Mouse (Mus musculus): Measurements from ENCODE around the gene Retreg1. TPM values are rescaled to one million over a fixed set of nuclear protein-coding genes. Genes with fewer than 3 reads are reported as not detected.

Gene Retreg1
- total and polyA plus RNA-seq, 2 experiments from 2014 or later, result 28.0 to 29.0 TPM

- no peak overlapping the region for H3K4me2 ChIP-seq (ENCODE audit: low read depth, low read length, poor library complexity, severe bottlenecking)
- H3K4me1 ChIP-seq (ENCODE audit: insufficient read depth, low read length), result no peaks in the 10 kb centered on the region
- no peaks in the 10 kb centered on the region for H3K9me3 ChIP-seq (ENCODE audit: low read length)
- no peak for TF ChIP-seq CTCF (IDR thresholded peaks at IDR 0.05)
- no peak for ATAC-seq (ENCODE audit: low FRiP score)
- H3K27me3 ChIP-seq (ENCODE audit: insufficient read depth, low read length), result no peaks in the 10 kb centered on the region
- no peak for DNase-seq (ENCODE audit: low spot score)
- no peak overlapping the region for H3K4me3 ChIP-seq (ENCODE audit: low read depth, low read length)
- no peak overlapping the region for H3K9ac ChIP-seq (replicated peaks; ENCODE audit: low read length, poor library complexity, severe bottlenecking)
- H3K27ac ChIP-seq (ENCODE audit: low read depth, low read length), result no peak overlapping the region
- 43% methylated on average over 24 of the region's 24 CpGs for WGBS
- H3K36me3 ChIP-seq (ENCODE audit: insufficient read depth, low read length), result no peaks in the 10 kb centered on the region
Observed at GRCm38 (mm10) chr15:25940397-25941377, 97.7 kb downstream of the Retreg1 start.

GRCm38 (mm10) chr15:25941514-25941913 lies 98.5 kb downstream of the Retreg1 start:
- H3K36me3 ChIP-seq (ENCODE audit: insufficient read depth, low read length), result no peaks in the 10 kb centered on the region
- ATAC-seq (ENCODE audit: low FRiP score) (no peak), DNase-seq (ENCODE audit: low spot score) (no peak)
- no peak overlapping the region for H3K4me2 ChIP-seq (ENCODE audit: low read depth, low read length, poor library complexity, severe bottlenecking)
- no peak overlapping the region for H3K27ac ChIP-seq (ENCODE audit: low read depth, low read length)
- H3K4me3 ChIP-seq (ENCODE audit: low read depth, low read length), result no peak overlapping the region
- no peaks in the 10 kb centered on the region for H3K27me3 ChIP-seq (ENCODE audit: insufficient read depth, low read length)
- H3K9ac ChIP-seq (replicated peaks; ENCODE audit: low read length, poor library complexity, severe bottlenecking), result no peak overlapping the region
- no peak for TF ChIP-seq CTCF (IDR thresholded peaks at IDR 0.05)
- H3K9me3 ChIP-seq (ENCODE audit: low read length), result no peaks in the 10 kb centered on the region
- no peaks in the 10 kb centered on the region for H3K4me1 ChIP-seq (ENCODE audit: insufficient read depth, low read length)
- WGBS, result 79% methylated on average over 11 of the region's 11 CpGs

GRCm38 (mm10) chr15:25942415-25942814 lies 99.4 kb downstream of the Retreg1 start:
- 43% methylated on average over 4 of the region's 4 CpGs for whole genome bisulfite sequencing
- no peak overlapping the region for H3K27ac ChIP-seq (ENCODE audit: low read depth, low read length)
- no peak overlapping the region for H3K4me3 ChIP-seq (ENCODE audit: low read depth, low read length)
- H3K4me2 ChIP-seq (ENCODE audit: low read depth, low read length, poor library complexity, severe bottlenecking), result no peak overlapping the region
- no peak for ATAC-seq (ENCODE audit: low FRiP score)
- no peaks in the 10 kb centered on the region for H3K27me3 ChIP-seq (ENCODE audit: insufficient read depth, low read length)
- H3K9me3 ChIP-seq (ENCODE audit: low read length), result no peaks in the 10 kb centered on the region
- TF ChIP-seq CTCF (IDR thresholded peaks at IDR 0.05), result no peak
- H3K9ac ChIP-seq (replicated peaks; ENCODE audit: low read length, poor library complexity, severe bottlenecking), result no peak overlapping the region
- DNase-seq (ENCODE audit: low spot score), result no peak
- no peaks in the 10 kb centered on the region for H3K36me3 ChIP-seq (ENCODE audit: insufficient read depth, low read length)
- no peaks in the 10 kb centered on the region for H3K4me1 ChIP-seq (ENCODE audit: insufficient read depth, low read length)

- 92% methylated on average over 15 of the region's 15 CpGs for WGBS
Observed at GRCm38 (mm10) chr15:25943386-25944137, 100.6 kb downstream of the Retreg1 start.

GRCm38 (mm10) chr15:25945224-25945623 lies 102.2 kb downstream of the Retreg1 start:
- Histone ChIP-seq H3K36me3 (ENCODE audit: insufficient read depth, low read length) (no peaks in the 10 kb centered on the region), H3K27me3 (ENCODE audit: insufficient read depth, low read length) (no peaks in the 10 kb centered on the region), H3K27ac (ENCODE audit: low read depth, low read length) (no peak overlapping the region), H3K4me1 (ENCODE audit: insufficient read depth, low read length) (no peaks in the 10 kb centered on the region), H3K4me2 (ENCODE audit: low read depth, low read length, poor library complexity, severe bottlenecking) (no peak overlapping the region), H3K4me3 (ENCODE audit: low read depth, low read length) (no peak overlapping the region), H3K9me3 (ENCODE audit: low read length) (no peaks in the 10 kb centered on the region), H3K9ac (replicated peaks; ENCODE audit: low read length, poor library complexity, severe bottlenecking) (no peak overlapping the region)
- no peak for TF ChIP-seq CTCF (IDR thresholded peaks at IDR 0.05)
- 89% methylated on average over 8 of the region's 8 CpGs for WGBS
- ATAC-seq (ENCODE audit: low FRiP score), result no peak
- DNase-seq (ENCODE audit: low spot score), result no peak

More at GRCm38 (mm10) chr15:25943386-25944137, 100.6 kb downstream of the Retreg1 start:
- H3K27me3 ChIP-seq (ENCODE audit: insufficient read depth, low read length), result no peaks in the 10 kb centered on the region
- DNase-seq (ENCODE audit: low spot score) (no peak), ATAC-seq (ENCODE audit: low FRiP score) (no peak)
- no peak overlapping the region for H3K27ac ChIP-seq (ENCODE audit: low read depth, low read length)
- H3K9ac ChIP-seq (replicated peaks; ENCODE audit: low read length, poor library complexity, severe bottlenecking), result no peak overlapping the region
- H3K4me3 ChIP-seq (ENCODE audit: low read depth, low read length), result no peak overlapping the region
- H3K4me1 ChIP-seq (ENCODE audit: insufficient read depth, low read length), result no peaks in the 10 kb centered on the region
- no peak for TF ChIP-seq CTCF (IDR thresholded peaks at IDR 0.05)
- no peaks in the 10 kb centered on the region for H3K36me3 ChIP-seq (ENCODE audit: insufficient read depth, low read length)
- no peak overlapping the region for H3K4me2 ChIP-seq (ENCODE audit: low read depth, low read length, poor library complexity, severe bottlenecking)
- no peaks in the 10 kb centered on the region for H3K9me3 ChIP-seq (ENCODE audit: low read length)

- TF ChIP-seq CTCF (IDR thresholded peaks at IDR 0.05), result 0 out of 2 replicates have a peak, but pooled peaks have one; percentile 3
- no peak overlapping the region for H3K4me3 ChIP-seq (ENCODE audit: low read depth, low read length)
- ATAC-seq (ENCODE audit: low FRiP score), result no peak
- no peaks in the 10 kb centered on the region for H3K4me1 ChIP-seq (ENCODE audit: insufficient read depth, low read length)
- no peak for DNase-seq (ENCODE audit: low spot score)
- WGBS, result 92% methylated on average over 7 of the region's 7 CpGs
- no peak overlapping the region for H3K9ac ChIP-seq (replicated peaks; ENCODE audit: low read length, poor library complexity, severe bottlenecking)
- no peaks in the 10 kb centered on the region for H3K36me3 ChIP-seq (ENCODE audit: insufficient read depth, low read length)
- H3K27ac ChIP-seq (ENCODE audit: low read depth, low read length), result no peak overlapping the region
- H3K27me3 ChIP-seq (ENCODE audit: insufficient read depth, low read length), result no peaks in the 10 kb centered on the region
- no peak overlapping the region for H3K4me2 ChIP-seq (ENCODE audit: low read depth, low read length, poor library complexity, severe bottlenecking)
- H3K9me3 ChIP-seq (ENCODE audit: low read length), result no peaks in the 10 kb centered on the region
Observed at GRCm38 (mm10) chr15:25946482-25946881, 103.5 kb downstream of the Retreg1 start.

Measured in midbrain, postnatal 0 days (tissue).